Mouse (Mus musculus) cortical plate, adult 2 months (tissue): ENCODE results near the gene Tmem167b. TPM values are rescaled to one million over a fixed set of nuclear protein-coding genes. Genes with fewer than 3 reads are reported as not detected.
"Not testable (repeated sequence)": the region's sequence is repeated elsewhere in the genome, so short reads cannot be mapped to it uniquely, and the experiment has no call there.

Source experiments
- H3K27ac ChIP-seq: fragments of 200-500 bp; 2 replicates; pipeline ENCODE4 v1.5.1; 2012; ENCODE audit warnings: low read length, control low read depth, inconsistent platforms; ENCODE audit not compliant: insufficient read depth
- H3K4me1 ChIP-seq: fragments of 200-500 bp; 2 replicates; pipeline ENCODE4 v1.6.1; 2011; ENCODE audit warnings: low read length; ENCODE audit not compliant: control insufficient read depth, insufficient read depth
- H3K4me3 ChIP-seq: fragments of 200-500 bp; 2 replicates; pipeline ENCODE4 v1.5.1; 2011; ENCODE audit warnings: mild to moderate bottlenecking, low read length, control low read depth; ENCODE audit not compliant: insufficient read depth
- CTCF ChIP-seq: fragments of 200-500 bp; IDR thresholded peaks from 2 replicates; pipeline ENCODE4 v1.5.1; 2011; ENCODE audit warnings: mild to moderate bottlenecking, control low read depth, low read length; ENCODE audit not compliant: insufficient read depth; ENCODE audit errors: extremely low read depth
- POLR2A ChIP-seq: fragments of 200-500 bp; IDR thresholded peaks from 2 replicates; pipeline ENCODE4 v1.6.1; 2011; ENCODE audit warnings: mild to moderate bottlenecking, low read length, control low read depth; ENCODE audit not compliant: insufficient read depth; ENCODE audit errors: extremely low read depth
- polyA plus RNA-seq: library from polyadenylated mRNA; depleted of rRNA; stranded (reverse); fragments of >200 nt; gene quantifications from 2 replicates; pipeline ENCODE4 v1.2.3, GENCODE M21; 2012

Tmem167b gene
- polyA plus RNA-seq, 1 experiment = 13.9 TPM

- Histone ChIP-seq H3K27ac (no peak overlapping the region), H3K4me3 (no peak overlapping the region; the same call in 1 of the 2 replicates), H3K4me1 (peaks cover 4% of the 10 kb centered on the region)
- TF ChIP-seq CTCF (no peak), POLR2A (no peak)
Observed at GRCm38 (mm10) chr3:108570813-108571212, 8.5 kb upstream of the Tmem167b start.

- not testable (repeated sequence) for H3K27ac ChIP-seq, H3K4me1 ChIP-seq, H3K4me3 ChIP-seq
Observed at GRCm38 (mm10) chr3:108569636-108570035, 7.4 kb upstream of the Tmem167b start.

- no peak overlapping the region for H3K4me3 ChIP-seq
- peak overlapping the region; percentile 48 for H3K27ac ChIP-seq
- H3K4me1 ChIP-seq = 0 out of 2 replicates have a peak, but pooled peaks cover 1% of the 10 kb centered on the region
- TF ChIP-seq POLR2A = no peak
- TF ChIP-seq CTCF = no peak
Observed at GRCm38 (mm10) chr3:108567990-108568877, 6.0 kb upstream of the Tmem167b start.

- Histone ChIP-seq H3K27ac (peak overlapping the region; percentile 49), H3K4me1 (0 out of 2 replicates have a peak, but pooled peaks cover 3% of the 10 kb centered on the region), H3K4me3 (peak overlapping the region; percentile 45; the same call in 1 of the 2 replicates)
- peak; percentile 71 for TF ChIP-seq CTCF
- TF ChIP-seq POLR2A = no peak
Observed at GRCm38 (mm10) chr3:108563309-108563708, 1.0 kb upstream of the Tmem167b start.

- TF ChIP-seq CTCF (no peak), POLR2A (no peak)
- Histone ChIP-seq H3K27ac (peak overlapping the region; percentile 49), H3K4me1 (0 out of 2 replicates have a peak, but pooled peaks cover 3% of the 10 kb centered on the region), H3K4me3 (peak overlapping the region; percentile 45)
Observed at GRCm38 (mm10) chr3:108562777-108563271, 558 bp upstream of the Tmem167b start.

GRCm38 (mm10) chr3:108557888-108558287 lies 4.4 kb downstream of the Tmem167b start:
- no peak overlapping the region for H3K27ac ChIP-seq
- TF ChIP-seq POLR2A (no peak), CTCF (no peak)

GRCm38 (mm10) chr3:108554587-108555312 lies 7.5 kb downstream of the Tmem167b start:
- H3K4me1 ChIP-seq = no peaks in the 10 kb centered on the region; the same call in 1 of the 2 replicates
- H3K4me3 ChIP-seq = peak overlapping the region; percentile 52
- H3K27ac ChIP-seq = 0 out of 2 replicates have a peak overlapping the region, but pooled peaks have one; percentile 8
- peak; percentile 100 for TF ChIP-seq POLR2A
- peak; percentile 82 for TF ChIP-seq CTCF

More at GRCm38 (mm10) chr3:108557888-108558287, 4.4 kb downstream of the Tmem167b start:
- Histone ChIP-seq H3K4me1 (peaks cover 3% of the 10 kb centered on the region; the same call in 1 of the 2 replicates), H3K4me3 (no peak overlapping the region)

- peak overlapping the region; percentile 8; the same call in 1 of the 2 replicates for H3K27ac ChIP-seq
- H3K4me1 ChIP-seq = no peaks in the 10 kb centered on the region; the same call in 1 of the 2 replicates
- peak overlapping the region; percentile 52 for H3K4me3 ChIP-seq
- TF ChIP-seq POLR2A (0 out of 2 replicates have a peak, but pooled peaks have one; percentile 4), CTCF (no peak)
Observed at GRCm38 (mm10) chr3:108554111-108554561, 8.1 kb downstream of the Tmem167b start.

- Histone ChIP-seq H3K27ac (no peak overlapping the region), H3K4me3 (no peak overlapping the region), H3K4me1 (no peaks in the 10 kb centered on the region)
- TF ChIP-seq POLR2A (no peak), CTCF (no peak)
Observed at GRCm38 (mm10) chr3:108542299-108542698, 20.0 kb downstream of the Tmem167b start.
